Mouse (Mus musculus): ENCODE results near the gene Adar. TPM values are rescaled to one million over a fixed set of nuclear protein-coding genes. Genes with fewer than 3 reads are reported as not detected.

Gene Adar
- total and polyA plus RNA-seq, 3 experiments: 11.5 to 33.1 (median 20.4) TPM

GRCm38 (mm10) chr3:89773740-89774211, 59.0 kb downstream of the Adar start:
- dilution Hi-C loops (cut with MboI; ENCODE audit: extremely low pct_ligation_motif_present, extremely low pct_unique_long_range_greater_than_20kb, low sequenced_read_pairs): no loop called here
- no peak for TF ChIP-seq POLR2A (IDR thresholded peaks at IDR 0.05; ENCODE audit: low read depth, low read length)
- no peak; the same call in 1 of the 2 replicates for TF ChIP-seq ZMIZ1 (IDR thresholded peaks at IDR 0.05; ENCODE audit: low read depth, low read length)
- TF ChIP-seq JUN (IDR thresholded peaks at IDR 0.05; ENCODE audit: insufficient read depth, low read depth, low read length): no peak
- TF ChIP-seq SMC3 (IDR thresholded peaks at IDR 0.05; ENCODE audit: low read depth, low read length): no peak
- no peak; the same call in 1 of the 2 replicates for TF ChIP-seq UBTF (IDR thresholded peaks at IDR 0.05; ENCODE audit: low read depth, low read length)
- no peak for TF ChIP-seq GABPA (IDR thresholded peaks at IDR 0.05; ENCODE audit: insufficient replicate concordance, low read depth, low read length)
- no peak for TF ChIP-seq USF2 (conservative IDR thresholded peaks at IDR 0.05; ENCODE audit: low read depth, low read length)
- no peak for TF ChIP-seq IRF4 (IDR thresholded peaks at IDR 0.05; ENCODE audit: low read depth, low read length)
- TF ChIP-seq USF1 (IDR thresholded peaks at IDR 0.05; ENCODE audit: low read depth, low read length): no peak
- TF ChIP-seq E2F4 (IDR thresholded peaks at IDR 0.05; ENCODE audit: insufficient replicate concordance, low read depth, low read length): no peak
- no peak for TF ChIP-seq ELF1 (IDR thresholded peaks at IDR 0.05; ENCODE audit: low read depth, low read length)
- TF ChIP-seq POLR2AphosphoS2 (IDR thresholded peaks at IDR 0.05; ENCODE audit: low read depth, low read length): no peak
- no peak for TF ChIP-seq MAX (IDR thresholded peaks at IDR 0.05; ENCODE audit: low read length)
- TF ChIP-seq RCOR1 (conservative IDR thresholded peaks at IDR 0.05; ENCODE audit: low read depth, low read length): no peak
- no peak for TF ChIP-seq HCFC1 (IDR thresholded peaks at IDR 0.05; ENCODE audit: low read depth, low read length)
- TF ChIP-seq ETS1 (conservative IDR thresholded peaks at IDR 0.05; ENCODE audit: low read depth, low read length): no peak
- in situ Hi-C loops (cut with MboI; ENCODE audit: low pct_ligation_motif_present, low pct_unique_long_range_greater_than_20kb, low sequenced_read_pairs): loop anchor here (25.0 kb wide), 1 partner anchor 436 kb away; the partner anchor contains the start of genes Adam15 and Efna4
- H3K4me2 ChIP-seq (ENCODE audit: insufficient read depth, low read depth, poor library complexity, severe bottlenecking): peak overlapping the region; percentile 86; the same call in 1 of the 2 replicates
- H3K27ac ChIP-seq (ENCODE audit: insufficient read depth, low read depth): peak overlapping the region; percentile 59; the same call in 1 of the 2 replicates
- no peaks in the 10 kb centered on the region for H3K27me3 ChIP-seq (replicated peaks)
- peaks cover 27% of the 10 kb centered on the region for H3K79me2 ChIP-seq (replicated peaks; ENCODE audit: control insufficient read depth, extremely low read depth, insufficient read depth, poor library complexity, severe bottlenecking)
- no peaks in the 10 kb centered on the region for H3K9me3 ChIP-seq (replicated peaks; ENCODE audit: low read length)
- no peak for DNase-seq (ENCODE audit: extremely low read depth)
- peak overlapping the region; percentile 99 for H3K9ac ChIP-seq (ENCODE audit: insufficient read depth, low read depth)
- H3K36me3 ChIP-seq (replicated peaks in 1 of 2; ENCODE audit: control insufficient read depth in 1 of 2, insufficient read depth in 1 of 2, low read length in 1 of 2): peaks cover 24 to 62% of the 10 kb centered on the region in 2 experiments
- peak overlapping the region; percentile 90 to 99 (median 90) for H3K4me3 ChIP-seq (replicated peaks in 1 of 3; ENCODE audit: low read depth in 2 of 3, low read length in 2 of 3, poor library complexity in 1 of 3)
- peaks cover 15 to 49% of the 10 kb centered on the region in 2 experiments; a peak in 3 of 4 replicates for H3K4me1 ChIP-seq (ENCODE audit: control insufficient read depth in 1 of 2, insufficient read depth in 2 of 2)

DNA sequence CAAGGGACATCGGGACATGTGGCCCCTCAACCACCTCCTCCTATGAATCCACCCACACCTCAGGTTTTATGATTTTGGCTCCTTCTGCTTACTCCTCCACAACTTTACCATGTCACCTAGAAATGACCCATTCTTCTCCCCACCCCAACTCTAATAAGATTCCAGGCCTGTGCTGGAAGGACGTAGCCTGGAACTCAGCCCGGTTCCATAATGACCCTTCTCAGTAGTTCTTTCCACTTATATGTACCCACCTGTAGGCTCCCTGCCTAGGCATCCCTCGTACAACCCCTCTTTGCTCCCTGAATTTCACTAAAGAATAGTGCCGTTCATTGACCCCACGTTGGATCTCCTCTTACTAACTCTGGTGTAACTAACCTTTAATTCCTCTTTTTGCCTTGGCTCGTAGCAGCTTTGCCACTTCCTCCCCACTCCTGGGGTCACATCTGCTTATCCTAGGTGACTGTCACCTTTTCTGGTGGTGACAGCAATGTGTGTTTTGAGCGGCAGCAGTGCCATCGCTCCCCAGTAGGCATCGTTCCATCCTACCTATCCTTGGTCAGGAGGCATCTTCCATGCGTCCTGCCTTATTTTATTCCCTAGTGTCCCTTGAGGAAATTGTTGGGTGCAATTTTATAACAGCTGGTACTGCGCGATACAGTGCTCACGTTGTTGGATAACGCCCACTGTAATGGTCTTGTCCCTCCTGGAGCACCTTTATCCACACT, 59.6 kb downstream of the Adar start:
- dilution Hi-C loops (cut with MboI; ENCODE audit: extremely low pct_ligation_motif_present, extremely low pct_unique_long_range_greater_than_20kb, low sequenced_read_pairs) (no loop called here), in situ Hi-C loops (cut with MboI; ENCODE audit: low pct_ligation_motif_present, low pct_unique_long_range_greater_than_20kb, low sequenced_read_pairs) (loop anchor here (25.0 kb wide), 1 partner anchor 437 kb away; the partner anchor contains the start of genes Adam15 and Efna4)
- TF ChIP-seq SIN3A (IDR thresholded peaks at IDR 0.05; ENCODE audit: low read length) (no peak), EP300 (IDR thresholded peaks at IDR 0.05; ENCODE audit: low read length) (no peak), IRF4 (IDR thresholded peaks at IDR 0.05; ENCODE audit: low read depth, low read length) (no peak), KAT2A (IDR thresholded peaks at IDR 0.05; ENCODE audit: insufficient replicate concordance, low read length) (no peak), UBTF (IDR thresholded peaks at IDR 0.05; ENCODE audit: low read depth, low read length) (no peak), CTCF (conservative IDR thresholded peaks at IDR 0.05 in 1 of 2, IDR thresholded peaks at IDR 0.05 in 1 of 2; ENCODE audit: low read depth in 2 of 2, low read length in 2 of 2) (no peak), MAX (IDR thresholded peaks at IDR 0.05; ENCODE audit: low read length) (no peak), TBP (conservative IDR thresholded peaks at IDR 0.05; ENCODE audit: low read depth, low read length) (no peak), SMC3 (IDR thresholded peaks at IDR 0.05; ENCODE audit: low read depth, low read length) (no peak), JUND (conservative IDR thresholded peaks at IDR 0.05; ENCODE audit: low read depth, low read length) (no peak), MEF2A (IDR thresholded peaks at IDR 0.05; ENCODE audit: borderline replicate concordance, low read depth, low read length) (no peak), ZC3H11A (IDR thresholded peaks at IDR 0.05; ENCODE audit: low read depth, low read length) (no peak), POLR2AphosphoS2 (IDR thresholded peaks at IDR 0.05; ENCODE audit: low read depth, low read length) (no peak), NRF1 (IDR thresholded peaks at IDR 0.05; ENCODE audit: low read depth, low read length) (no peak), ZNF384 (IDR thresholded peaks at IDR 0.05; ENCODE audit: low read depth, low read length) (no peak), RAD21 (IDR thresholded peaks at IDR 0.05; ENCODE audit: low read depth, low read length) (no peak), POLR2A (IDR thresholded peaks at IDR 0.05; ENCODE audit: low read depth, low read length) (no peak), PAX5 (IDR thresholded peaks at IDR 0.05; ENCODE audit: low read length) (no peak), GABPA (IDR thresholded peaks at IDR 0.05; ENCODE audit: insufficient replicate concordance, low read depth, low read length) (no peak), JUN (IDR thresholded peaks at IDR 0.05; ENCODE audit: insufficient read depth, low read depth, low read length) (no peak)
- peaks cover 15 to 49% of the 10 kb centered on the region in 2 experiments; a peak in 3 of 4 replicates for H3K4me1 ChIP-seq (ENCODE audit: control insufficient read depth in 1 of 2, insufficient read depth in 2 of 2)
- H3K27ac ChIP-seq (ENCODE audit: insufficient read depth, low read depth): no peak overlapping the region; the same call in 1 of the 2 replicates
- H3K4me2 ChIP-seq (ENCODE audit: insufficient read depth, low read depth, poor library complexity, severe bottlenecking): peak overlapping the region; percentile 86
- H3K9ac ChIP-seq (ENCODE audit: insufficient read depth, low read depth): peak overlapping the region; percentile 99
- peaks cover 30 to 62% of the 10 kb centered on the region in 2 experiments for H3K36me3 ChIP-seq (replicated peaks in 1 of 2; ENCODE audit: control insufficient read depth in 1 of 2, insufficient read depth in 1 of 2, low read length in 1 of 2)
- H3K27me3 ChIP-seq (replicated peaks): no peaks in the 10 kb centered on the region
- no peaks in the 10 kb centered on the region for H3K9me3 ChIP-seq (replicated peaks; ENCODE audit: low read length)
- peak overlapping the region; percentile 90 to 99 (median 90) for H3K4me3 ChIP-seq (replicated peaks in 1 of 3; ENCODE audit: low read depth in 2 of 3, low read length in 2 of 3, poor library complexity in 1 of 3)
- peak; percentile 38 for DNase-seq (ENCODE audit: extremely low read depth)
- H3K79me2 ChIP-seq (replicated peaks; ENCODE audit: control insufficient read depth, extremely low read depth, insufficient read depth, poor library complexity, severe bottlenecking): peaks cover 27% of the 10 kb centered on the region
